Mouse (Mus musculus) forebrain, embryonic 11.5 days (tissue): ENCODE results near the gene Gm21830. TPM values are rescaled to one million over a fixed set of nuclear protein-coding genes. Genes with fewer than 3 reads are reported as not detected.
"Not testable (repeated sequence)": the region's sequence is repeated elsewhere in the genome, so short reads cannot be mapped to it uniquely, and the experiment has no call there.

Source experiments
- ATAC-seq: fragments of 200-750 bp; cut with Nextera tagmentation; replicated peaks from 2 replicates; pipeline ENCODE4 v1.8.0; 2017; ENCODE audit warnings: moderate TSS enrichment; ENCODE audit not compliant: low FRiP score
- DNase-seq: peaks from one replicate; pipeline ENCODE4 v3.0.0-alpha.2; 2017; ENCODE audit warnings: low spot score
- H3K27ac ChIP-seq: fragments of 300-500 bp; sonication (generic); 2 replicates; pipeline ENCODE4 v1.5.1; 2014; ENCODE audit warnings: low read depth, low read length
- H3K27me3 ChIP-seq: fragments of 300-500 bp; sonication (generic); 2 replicates; pipeline ENCODE4 v1.6.1; 2014; ENCODE audit warnings: mild to moderate bottlenecking, low read length, mixed read lengths; ENCODE audit not compliant: control insufficient read depth, insufficient read depth
- H3K36me3 ChIP-seq: fragments of 300-500 bp; sonication (generic); 2 replicates; pipeline ENCODE4 v1.6.1; 2014; ENCODE audit warnings: mild to moderate bottlenecking, low read length, moderate library complexity, mixed read lengths; ENCODE audit not compliant: control insufficient read depth, insufficient read depth
- H3K4me1 ChIP-seq: fragments of 300-500 bp; sonication (generic); replicated peaks from 2 replicates; pipeline ENCODE4 v1.6.1; 2014; ENCODE audit warnings: low read length, mixed read lengths; ENCODE audit not compliant: control insufficient read depth, insufficient read depth
- H3K4me2 ChIP-seq: fragments of 300-500 bp; sonication (generic); 2 replicates; pipeline ENCODE4 v1.6.1; 2014; ENCODE audit warnings: low read depth, mild to moderate bottlenecking, low read length, moderate library complexity, mixed read lengths; ENCODE audit not compliant: severe bottlenecking
- H3K4me3 ChIP-seq: fragments of 300-500 bp; sonication (generic); 2 replicates; pipeline ENCODE4 v1.5.1; 2014; ENCODE audit warnings: low read depth, low read length
- H3K9ac ChIP-seq: fragments of 300-500 bp; sonication (generic); 2 replicates; pipeline ENCODE4 v1.6.1; 2014; ENCODE audit warnings: low read length
- H3K9me3 ChIP-seq: fragments of 300-500 bp; sonication (generic); 2 replicates; pipeline ENCODE4 v1.6.1; 2016; ENCODE audit warnings: low read length, mixed read lengths; ENCODE audit not compliant: control insufficient read depth
- WGBS: fragments of 180-500 bp; shearing (Covaris S2); extraction: QIAGEN DNeasy Blood & Tissue Kit; methylation state at CpG from one replicate; pipeline ENCODE4 v1.1.7; 2014; 5-methylcytosine and 5-hydroxymethylcytosine counted together
- polyA plus RNA-seq: library from polyadenylated mRNA; unstranded; fragments of >200 nt; fragmentation: Nextera tagmentation; extraction: Ambion mirVana; gene quantifications from 2 replicates; pipeline ENCODE4 v1.2.1, GENCODE M21; 2014

Gene Gm21830
- polyA plus RNA-seq, 1 experiment from 2014 or later, result not detected

- WGBS, result 80% methylated on average over 12 of the region's 12 CpGs
- no peaks in the 10 kb centered on the region for H3K4me1 ChIP-seq
- DNase-seq, result no peak
- no peak overlapping the region for H3K9ac ChIP-seq
- ATAC-seq, result no peak
- no peak overlapping the region for H3K4me3 ChIP-seq
- no peak overlapping the region for H3K4me2 ChIP-seq
- no peaks in the 10 kb centered on the region for H3K36me3 ChIP-seq
- H3K27me3 ChIP-seq, result no peaks in the 10 kb centered on the region
- H3K27ac ChIP-seq, result no peak overlapping the region
- no peaks in the 10 kb centered on the region for H3K9me3 ChIP-seq
These were observed 33.7 kb downstream of the Gm21830 start for GRCm38 (mm10) chr2:67447206-67447605.

- Histone ChIP-seq H3K27me3 (no peaks in the 10 kb centered on the region), H3K4me3 (no peak overlapping the region), H3K9ac (no peak overlapping the region), H3K36me3 (no peaks in the 10 kb centered on the region), H3K9me3 (no peaks in the 10 kb centered on the region), H3K27ac (no peak overlapping the region), H3K4me1 (no peaks in the 10 kb centered on the region), H3K4me2 (no peak overlapping the region)
- WGBS, result 89% methylated on average over 3 of the region's 3 CpGs
- DNase-seq, result no peak
- no peak for ATAC-seq
These were observed 47.3 kb downstream of the Gm21830 start for GRCm38 (mm10) chr2:67460857-67461256.

GRCm38 (mm10) chr2:67467036-67467435, 53.5 kb downstream of the Gm21830 start:
- Histone ChIP-seq H3K36me3 (no peaks in the 10 kb centered on the region), H3K9ac (no peak overlapping the region), H3K9me3 (no peaks in the 10 kb centered on the region), H3K4me2 (no peak overlapping the region), H3K27ac (no peak overlapping the region), H3K4me1 (no peaks in the 10 kb centered on the region), H3K27me3 (no peaks in the 10 kb centered on the region), H3K4me3 (no peak overlapping the region)
- WGBS, result 87% methylated on average over 7 of the region's 7 CpGs
- no peak for DNase-seq
- ATAC-seq, result no peak

GRCm38 (mm10) chr2:67470030-67470429, 56.5 kb downstream of the Gm21830 start:
- not testable (repeated sequence) for H3K4me1 ChIP-seq, H3K27ac ChIP-seq, H3K36me3 ChIP-seq, H3K4me3 ChIP-seq, H3K9me3 ChIP-seq, DNase-seq, H3K4me2 ChIP-seq, H3K27me3 ChIP-seq, H3K9ac ChIP-seq, ATAC-seq
- whole genome bisulfite sequencing, result 88% methylated on average over 5 of the region's 5 CpGs

GRCm38 (mm10) chr2:67477753-67478152, 64.2 kb downstream of the Gm21830 start:
- no peaks in the 10 kb centered on the region for H3K36me3 ChIP-seq
- no peak overlapping the region for H3K4me3 ChIP-seq
- 17% methylated on average over 6 of the region's 6 CpGs for WGBS
- no peak overlapping the region for H3K9ac ChIP-seq
- H3K9me3 ChIP-seq, result no peaks in the 10 kb centered on the region
- no peaks in the 10 kb centered on the region for H3K4me1 ChIP-seq
- no peaks in the 10 kb centered on the region for H3K27me3 ChIP-seq
- H3K27ac ChIP-seq, result no peak overlapping the region
- peak; percentile 57 for DNase-seq
- H3K4me2 ChIP-seq, result no peak overlapping the region
- peak; percentile 51; the same call in 1 of the 2 replicates for ATAC-seq

GRCm38 (mm10) chr2:67481051-67481450, 67.5 kb downstream of the Gm21830 start:
- Histone ChIP-seq H3K9me3 (no peaks in the 10 kb centered on the region), H3K4me1 (no peaks in the 10 kb centered on the region), H3K36me3 (no peaks in the 10 kb centered on the region), H3K4me3 (no peak overlapping the region), H3K4me2 (no peak overlapping the region), H3K27me3 (no peaks in the 10 kb centered on the region), H3K27ac (no peak overlapping the region), H3K9ac (no peak overlapping the region)
- 70% methylated on average over 3 of the region's 3 CpGs for WGBS
- ATAC-seq, result no peak
- DNase-seq, result no peak

Other genes starting within 250 kb of the Gm21830 start
- not detected in 2 replicates for gene Gm26727, start 19.5 kb downstream of the Gm21830 start, polyA plus RNA-seq
- gene Xirp2, start 32.3 kb downstream of the Gm21830 start, polyA plus RNA-seq, result not detected in 2 replicates
- 13.4 and 14.0 TPM in 2 replicates for gene B3galt1, start 152.1 kb downstream of the Gm21830 start, polyA plus RNA-seq